Mouse (Mus musculus): Measurements from ENCODE around the gene Adam1a.

GRCm38 (mm10) chr5:121543370-121543769, 1.9 kb downstream of the Adam1a start:
- TF ChIP-seq ELF1 (IDR thresholded peaks at IDR 0.05; ENCODE audit: low read depth, low read length) (no peak), CTCF (IDR thresholded peaks at IDR 0.05 in 2 of 3, conservative IDR thresholded peaks at IDR 0.05 in 1 of 3; ENCODE audit: control insufficient read depth in 1 of 3, insufficient read depth in 1 of 3, low read depth in 2 of 3, low read length in 3 of 3, poor library complexity in 1 of 3, severe bottlenecking in 1 of 3) (no peak), TCF12 (IDR thresholded peaks at IDR 0.05; ENCODE audit: low read depth, low read length) (no peak), GATA1 (IDR thresholded peaks at IDR 0.05; ENCODE audit: low read depth, low read length) (no peak), ZC3H11A (IDR thresholded peaks at IDR 0.05; ENCODE audit: low read depth, low read length) (no peak), POLR2A (IDR thresholded peaks at IDR 0.05; ENCODE audit: control insufficient read depth in 1 of 2, insufficient read depth in 1 of 2, low read depth in 1 of 2, low read length in 2 of 2, poor library complexity in 1 of 2) (no peak), EP300 (IDR thresholded peaks at IDR 0.05; ENCODE audit: low read depth in 1 of 2, low read length in 2 of 2) (no peak)

Measured in MEL (cell line).